ENCODE assay signal across 11 mouse cellular contexts in genomic region chr5:19909664-19910063, GRCm38 (mm10).
DNase-seq lines count a peak whose midpoint lies in the region; ATAC-seq lines count a peak whose summit lies in the region.
"Had no signal": no experiment of that assay in that cellular context is flagged by ENCODE, and none has a peak within 500 bp of the region (broad histone marks: within the 10 kb centered on the region; RNA-seq: fewer than 3 reads in every experiment).

No protein-coding gene starts in this region.

- WGBS in lung, embryonic 16.5 days: 58% methylated on average over 7 of the region's 7 CpGs
- 72% methylated on average over 7 of the region's 7 CpGs for WGBS in hindbrain, embryonic 10.5 days
- WGBS in midbrain, embryonic 10.5 days: 72% methylated on average over 7 of the region's 7 CpGs
- 74% methylated on average over 7 of the region's 7 CpGs for whole genome bisulfite sequencing in kidney, embryonic 14.5 days
- WGBS in heart, embryonic 10.5 days: 62% methylated on average over 7 of the region's 7 CpGs

- no peak for DNase-seq in lung, postnatal 14 days
- DNase-seq in hindbrain, embryonic 10.5 days (ENCODE audit: low spot score): no peak
- no peak for DNase-seq in midbrain, embryonic 10.5 days (ENCODE audit: low spot score)
- DNase-seq in right cerebral cortex, postnatal 4 days: peak; percentile 17
- no peak for DNase-seq in kidney, postnatal 14 days
- DNase-seq in heart, embryonic 10.5 days (ENCODE audit: low spot score): no peak
- DNase-seq: thymus, postnatal 4 days had no signal

- no peaks in the 10 kb centered on the region for H3K36me3 ChIP-seq in lung, embryonic 16.5 days (ENCODE audit: control insufficient read depth, insufficient read depth, low read length)
- H3K36me3 ChIP-seq in hindbrain, embryonic 10.5 days: no peaks in the 10 kb centered on the region
- no peaks in the 10 kb centered on the region for H3K36me3 ChIP-seq in midbrain, embryonic 10.5 days
- no peaks in the 10 kb centered on the region for H3K36me3 ChIP-seq in kidney, embryonic 14.5 days (ENCODE audit: control insufficient read depth, insufficient read depth, low read length)
- no peaks in the 10 kb centered on the region for H3K36me3 ChIP-seq in heart, embryonic 10.5 days
- H3K36me3 ChIP-seq: G1E; limb, embryonic 12.5 days had no signal

- ATAC-seq in lung, embryonic 16.5 days (ENCODE audit: low read depth): no peak
- ATAC-seq in kidney, embryonic 14.5 days (ENCODE audit: low FRiP score, low TSS enrichment): no peak

- H3K9ac ChIP-seq in lung, embryonic 16.5 days (ENCODE audit: low read length): no peak overlapping the region
- no peak overlapping the region for H3K9ac ChIP-seq in kidney, embryonic 14.5 days (ENCODE audit: low read depth, low read length)
- H3K9ac ChIP-seq: limb, embryonic 12.5 days had no signal

- H3K4me2 ChIP-seq in lung, embryonic 16.5 days (ENCODE audit: low read depth, low read length): peak overlapping the region; percentile 73
- no peak overlapping the region for H3K4me2 ChIP-seq in kidney, embryonic 14.5 days (replicated peaks; ENCODE audit: low read depth, low read length)

- H3K9me3 ChIP-seq in lung, embryonic 16.5 days (ENCODE audit: control insufficient read depth, low read length): no peaks in the 10 kb centered on the region
- H3K9me3 ChIP-seq in hindbrain, embryonic 10.5 days: no peaks in the 10 kb centered on the region
- no peaks in the 10 kb centered on the region for H3K9me3 ChIP-seq in midbrain, embryonic 10.5 days (replicated peaks)
- H3K9me3 ChIP-seq in kidney, embryonic 14.5 days (ENCODE audit: control insufficient read depth, low read length): no peaks in the 10 kb centered on the region
- H3K9me3 ChIP-seq in heart, embryonic 10.5 days: no peaks in the 10 kb centered on the region
- H3K9me3 ChIP-seq: G1E; limb, embryonic 12.5 days had no signal

- H3K4me1 ChIP-seq in lung, embryonic 16.5 days (replicated peaks; ENCODE audit: control insufficient read depth, insufficient read depth, low read length): peaks cover 4% of the 10 kb centered on the region
- peaks cover 26% of the 10 kb centered on the region for H3K4me1 ChIP-seq in hindbrain, embryonic 10.5 days (replicated peaks)
- H3K4me1 ChIP-seq in midbrain, embryonic 10.5 days: peaks cover 27% of the 10 kb centered on the region
- no peaks in the 10 kb centered on the region; the same call in 1 of the 2 replicates for H3K4me1 ChIP-seq in kidney, embryonic 14.5 days (ENCODE audit: control insufficient read depth, insufficient read depth, low read length)
- peaks cover 11% of the 10 kb centered on the region for H3K4me1 ChIP-seq in heart, embryonic 10.5 days

- no peak overlapping the region for H3K27ac ChIP-seq in lung, embryonic 16.5 days (ENCODE audit: low read length)
- no peak overlapping the region for H3K27ac ChIP-seq in hindbrain, embryonic 10.5 days
- H3K27ac ChIP-seq in midbrain, embryonic 10.5 days (replicated peaks): no peak overlapping the region
- H3K27ac ChIP-seq in kidney, embryonic 14.5 days (ENCODE audit: low read depth, low read length): no peak overlapping the region
- H3K27ac ChIP-seq in heart, embryonic 10.5 days: no peak overlapping the region
- H3K27ac ChIP-seq: limb, embryonic 12.5 days had no signal

- H3K27me3 ChIP-seq in lung, embryonic 16.5 days (ENCODE audit: control insufficient read depth, insufficient read depth, low read depth, low read length): peaks cover 2% of the 10 kb centered on the region; the same call in 1 of the 2 replicates
- peaks cover 14% of the 10 kb centered on the region for H3K27me3 ChIP-seq in hindbrain, embryonic 10.5 days (ENCODE audit: insufficient read depth, poor library complexity, severe bottlenecking)
- peaks cover 13% of the 10 kb centered on the region for H3K27me3 ChIP-seq in midbrain, embryonic 10.5 days (ENCODE audit: low read depth, poor library complexity, severe bottlenecking)
- H3K27me3 ChIP-seq in kidney, embryonic 14.5 days (ENCODE audit: control insufficient read depth, insufficient read depth, low read length): peaks cover 10% of the 10 kb centered on the region; the same call in 1 of the 2 replicates
- H3K27me3 ChIP-seq in heart, embryonic 10.5 days (ENCODE audit: insufficient read depth, poor library complexity, severe bottlenecking): peaks cover 6% of the 10 kb centered on the region; the same call in 1 of the 2 replicates

- peak overlapping the region; percentile 38; the same call in 1 of the 2 replicates for H3K4me3 ChIP-seq in lung, embryonic 16.5 days (ENCODE audit: low read length)
- H3K4me3 ChIP-seq in hindbrain, embryonic 10.5 days: peak overlapping the region; percentile 58
- peak overlapping the region; percentile 53; the same call in 1 of the 2 replicates for H3K4me3 ChIP-seq in midbrain, embryonic 10.5 days
- H3K4me3 ChIP-seq in kidney, embryonic 14.5 days (ENCODE audit: low read length): no peak overlapping the region
- no peak overlapping the region for H3K4me3 ChIP-seq in heart, embryonic 10.5 days

Comparison
In these comparisons a context has a peak if more than half of its experiments do, and no peak if none do; other contexts are left out.
1. H3K4me3 ChIP-seq: peak in lung, embryonic 16.5 days (single experiment), hindbrain, embryonic 10.5 days (single experiment) and midbrain, embryonic 10.5 days (single experiment); none in kidney, embryonic 14.5 days (single experiment) and heart, embryonic 10.5 days (single experiment).